Mouse (Mus musculus) MEL (cell line): ENCODE measurements at regions not wholly inside any gene's neighbourhood (a gene's known extent, or its start where the extent isn't known, plus 50 kb on each side); places are given as distances from the start of the nearest gene placed in this dataset.

ENCODE experiments used
- E2F4 ChIP-seq: IDR thresholded peaks from 2 replicates; pipeline ENCODE4 v1.6.1; 2011; ENCODE audit warnings: low read depth, low read length, improper control_type of control experiment, borderline replicate concordance
- MAZ ChIP-seq: IDR thresholded peaks from 2 replicates; pipeline ENCODE4 v1.6.1; 2012; ENCODE audit warnings: low read depth, mild to moderate bottlenecking, inconsistent platforms, low read length, improper control_type of control experiment
- POLR2A ChIP-seq, 2 experiments: IDR thresholded peaks; 2 replicates each; pipeline ENCODE4 v1.6.1; 2011 to 2012; ENCODE audit warnings: low read length in 2 of 2, mild to moderate bottlenecking in 2 of 2, control low read depth in 1 of 2, improper control_type of control experiment in 1 of 2, low read depth in 1 of 2, moderate library complexity in 1 of 2; ENCODE audit not compliant: control insufficient read depth in 1 of 2, insufficient read depth in 1 of 2, poor library complexity in 1 of 2
- TCF12 ChIP-seq: IDR thresholded peaks from 2 replicates; pipeline ENCODE4 v1.6.1; 2014; ENCODE audit warnings: low read depth, mild to moderate bottlenecking, inconsistent platforms, low read length, improper control_type of control experiment, moderate library complexity
- ZC3H11A ChIP-seq: IDR thresholded peaks from 2 replicates; pipeline ENCODE4 v1.6.1; 2012; ENCODE audit warnings: low read depth, mild to moderate bottlenecking, inconsistent platforms, low read length, improper control_type of control experiment

DNA sequence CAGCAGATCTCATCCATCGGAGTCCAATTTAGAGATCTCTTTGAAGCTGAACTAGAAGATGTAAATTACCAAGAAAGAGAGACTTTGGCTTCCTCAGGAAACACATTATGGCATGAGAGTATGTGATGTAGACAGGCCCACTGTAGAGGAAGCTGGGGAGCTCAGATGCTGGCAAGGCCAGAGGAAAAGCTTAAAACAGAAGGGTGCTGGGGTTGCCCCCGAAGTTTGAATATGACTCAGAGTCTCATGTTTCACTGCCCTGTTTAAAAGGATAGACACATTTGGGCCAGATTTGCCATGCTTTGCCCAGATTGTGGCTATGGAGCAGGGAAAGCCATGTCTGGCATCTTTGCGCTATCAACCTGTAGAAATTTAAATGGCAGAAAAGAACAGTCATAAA lies 705.1 kb downstream of the 5730522E02Rik start:
- no peak for TF ChIP-seq TCF12
- no peak for TF ChIP-seq E2F4
- no peak for TF ChIP-seq ZC3H11A
- no peak for TF ChIP-seq POLR2A (IDR thresholded peaks at IDR 0.05; ENCODE audit: control insufficient read depth in 1 of 2, insufficient read depth in 1 of 2, low read depth in 1 of 2, low read length in 2 of 2, poor library complexity in 1 of 2)
- TF ChIP-seq MAZ, result no peak
